ENCODE assay signal across 10 mouse cellular contexts in genomic region chr1:59187786-59188185, GRCm38 (mm10).
"Had no signal": no experiment of that assay in that cellular context is flagged by ENCODE, and none has a peak within 500 bp of the region (broad histone marks: within the 10 kb centered on the region; RNA-seq: fewer than 3 reads in every experiment).

No protein-coding gene starts in this region.

- DNase-seq: kidney, adult 8-10 months; kidney, postnatal 25 days; left cerebral cortex, postnatal 4 days; lung, adult 18-20 months; thymus, postnatal 4 days had no signal

- ATAC-seq: midbrain, embryonic 16.5 days had no signal

- H3K4me3 ChIP-seq: limb, embryonic 13.5 days; midbrain, embryonic 12.5 days had no signal

- H3K27ac ChIP-seq: limb, embryonic 13.5 days; liver, embryonic 14.5 days; midbrain, embryonic 12.5 days; stomach, postnatal 0 days had no signal
